Mouse (Mus musculus) hindbrain, postnatal 0 days (tissue): Measurements from ENCODE around the gene Ly6g5b. TPM values are rescaled to one million over a fixed set of nuclear protein-coding genes. Genes with fewer than 3 reads are reported as not detected.

ENCODE experiments used
- ATAC-seq: fragments of 200-750 bp; cut with Nextera tagmentation; 2 replicates; pipeline ENCODE4 v1.8.0; 2017; ENCODE audit warnings: mild to moderate bottlenecking, moderate TSS enrichment, moderate library complexity
- DNase-seq: peaks from one replicate; pipeline ENCODE4 v3.0.0-alpha.2; 2015; ENCODE audit warnings: low spot score
- H3K27ac ChIP-seq: fragments of 300-500 bp; sonication (generic); 2 replicates; pipeline ENCODE4 v1.5.1; 2014; ENCODE audit warnings: mild to moderate bottlenecking
- H3K27me3 ChIP-seq: fragments of 300-500 bp; sonication (generic); 2 replicates; pipeline ENCODE4 v1.6.1; 2014; ENCODE audit warnings: low read length, mixed read lengths; ENCODE audit not compliant: insufficient read depth
- H3K36me3 ChIP-seq: fragments of 300-500 bp; sonication (generic); 2 replicates; pipeline ENCODE4 v1.6.1; 2014; ENCODE audit warnings: low read length, mixed read lengths; ENCODE audit not compliant: insufficient read depth
- H3K4me1 ChIP-seq: fragments of 300-500 bp; sonication (generic); 2 replicates; pipeline ENCODE4 v1.6.1; 2014; ENCODE audit warnings: antibody characterized with exemption, low read length, mixed read lengths; ENCODE audit not compliant: insufficient read depth
- H3K4me2 ChIP-seq: fragments of 300-500 bp; sonication (generic); 2 replicates; pipeline ENCODE4 v1.6.1; 2014; ENCODE audit warnings: low read depth, mild to moderate bottlenecking, low read length, moderate library complexity, mixed read lengths
- H3K4me3 ChIP-seq: fragments of 300-500 bp; sonication (generic); 2 replicates; pipeline ENCODE4 v1.5.1; 2014; ENCODE audit warnings: low read length
- H3K9ac ChIP-seq: fragments of 300-500 bp; sonication (generic); replicated peaks from 2 replicates; pipeline ENCODE4 v1.6.1; 2014; ENCODE audit warnings: mild to moderate bottlenecking, low read length, moderate library complexity, mixed read lengths
- H3K9me3 ChIP-seq: fragments of 300-500 bp; sonication (generic); 2 replicates; pipeline ENCODE4 v1.6.1; 2016; ENCODE audit warnings: low read length, mixed read lengths
- CTCF ChIP-seq: IDR thresholded peaks from 2 replicates; pipeline ENCODE4 v1.5.1; 2016; ENCODE audit warnings: antibody characterized with exemption, control low read depth, low read depth
- WGBS: fragments of 180-500 bp; shearing (Covaris S2); extraction: QIAGEN DNeasy Blood & Tissue Kit; methylation state at CpG from one replicate; pipeline ENCODE4 v1.1.7; 2014; 5-methylcytosine and 5-hydroxymethylcytosine counted together
- polyA plus RNA-seq: library from polyadenylated mRNA; unstranded; fragments of >200 nt; fragmentation: Nextera tagmentation; extraction: Ambion mirVana; gene quantifications from 2 replicates; pipeline ENCODE4 v1.2.1, GENCODE M21; 2015
- total RNA-seq: library from RNA; depleted of rRNA; stranded (reverse); fragments of >200 nt; gene quantifications from 2 replicates; pipeline ENCODE4 v1.2.3, GENCODE M21; 2014

Gene Ly6g5b
- total and polyA plus RNA-seq, 2 experiments from 2014 or later = 1.2 to 1.7 TPM

GRCm38 (mm10) chr17:35141971-35142370 lies 26.7 kb upstream of the Ly6g5b start:
- H3K9ac ChIP-seq = no peak overlapping the region
- H3K4me3 ChIP-seq = no peak overlapping the region
- DNase-seq = no peak
- H3K9me3 ChIP-seq = no peaks in the 10 kb centered on the region
- 84% methylated on average over 6 of the region's 6 CpGs for WGBS
- no peak overlapping the region for H3K4me2 ChIP-seq
- peaks cover 2% of the 10 kb centered on the region; the same call in 1 of the 2 replicates for H3K4me1 ChIP-seq
- no peak overlapping the region for H3K27ac ChIP-seq
- H3K36me3 ChIP-seq = peaks cover 77% of the 10 kb centered on the region
- no peak for ATAC-seq
- no peaks in the 10 kb centered on the region for H3K27me3 ChIP-seq
- TF ChIP-seq CTCF = no peak

- ATAC-seq (no peak), DNase-seq (no peak)
- Histone ChIP-seq H3K4me1 (peaks cover 7% of the 10 kb centered on the region), H3K4me3 (no peak overlapping the region), H3K4me2 (no peak overlapping the region), H3K9me3 (no peaks in the 10 kb centered on the region), H3K27ac (no peak overlapping the region), H3K9ac (no peak overlapping the region), H3K36me3 (peaks cover 63% of the 10 kb centered on the region), H3K27me3 (no peaks in the 10 kb centered on the region)
- 79% methylated on average over 16 of the region's 16 CpGs for WGBS
- no peak for TF ChIP-seq CTCF
Observed at GRCm38 (mm10) chr17:35140490-35140996, 25.3 kb upstream of the Ly6g5b start.

GRCm38 (mm10) chr17:35139269-35139668 lies 24.0 kb upstream of the Ly6g5b start:
- Histone ChIP-seq H3K9me3 (no peaks in the 10 kb centered on the region), H3K9ac (no peak overlapping the region), H3K36me3 (peaks cover 50% of the 10 kb centered on the region), H3K4me3 (no peak overlapping the region), H3K4me1 (peaks cover 7% of the 10 kb centered on the region), H3K4me2 (no peak overlapping the region), H3K27me3 (no peaks in the 10 kb centered on the region), H3K27ac (no peak overlapping the region)
- TF ChIP-seq CTCF = no peak
- WGBS = 92% methylated on average over 3 of the region's 3 CpGs
- no peak for DNase-seq
- no peak for ATAC-seq

- Histone ChIP-seq H3K4me3 (peak overlapping the region; percentile 71), H3K27ac (peak overlapping the region; percentile 96), H3K9ac (peak overlapping the region; percentile 65), H3K9me3 (no peaks in the 10 kb centered on the region), H3K36me3 (peaks cover 17% of the 10 kb centered on the region), H3K27me3 (no peaks in the 10 kb centered on the region), H3K4me1 (peaks cover 7% of the 10 kb centered on the region), H3K4me2 (peak overlapping the region; percentile 79)
- under 1% methylated on average over 40 of the region's 43 CpGs for WGBS
- ATAC-seq (peak; percentile 80), DNase-seq (peak; percentile 87)
- no peak for TF ChIP-seq CTCF
Observed at GRCm38 (mm10) chr17:35135591-35136320, 20.5 kb upstream of the Ly6g5b start.

GRCm38 (mm10) chr17:35134801-35135590 lies 19.8 kb upstream of the Ly6g5b start, which contains the start of gene Bag6:
Bag6 (plus strand) TSS chr17:35135178.
- H3K27me3 ChIP-seq = no peaks in the 10 kb centered on the region
- TF ChIP-seq CTCF = no peak; the same call in 1 of the 2 replicates
- peaks cover 7% of the 10 kb centered on the region for H3K4me1 ChIP-seq
- H3K27ac ChIP-seq = peak within 1 kb of the TSS; percentile 96
- peak within 1 kb of the TSS; percentile 71 for H3K4me3 ChIP-seq
- DNase-seq = peak; percentile 98
- H3K9me3 ChIP-seq = no peaks in the 10 kb centered on the region
- WGBS = under 1% methylated on average over 66 of the region's 66 CpGs
- H3K4me2 ChIP-seq = peak within 1 kb of the TSS; percentile 79
- peak within 1 kb of the TSS; percentile 65 for H3K9ac ChIP-seq
- peaks cover 9% of the 10 kb centered on the region; the same call in 1 of the 2 replicates for H3K36me3 ChIP-seq
- ATAC-seq = peak; percentile 95

- H3K9me3 ChIP-seq = no peaks in the 10 kb centered on the region
- H3K4me3 ChIP-seq = no peak overlapping the region
- H3K4me1 ChIP-seq = peaks cover 7% of the 10 kb centered on the region
- H3K9ac ChIP-seq = no peak overlapping the region
- ATAC-seq (no peak), DNase-seq (no peak)
- H3K27me3 ChIP-seq = no peaks in the 10 kb centered on the region
- TF ChIP-seq CTCF = no peak
- 93% methylated on average over 7 of the region's 7 CpGs for WGBS
- no peak overlapping the region for H3K4me2 ChIP-seq
- H3K36me3 ChIP-seq = no peaks in the 10 kb centered on the region; the same call in 1 of the 2 replicates
- no peak overlapping the region for H3K27ac ChIP-seq
Observed at GRCm38 (mm10) chr17:35133517-35133916, 18.3 kb upstream of the Ly6g5b start.
